Mouse (Mus musculus) small intestine, adult 2 months (tissue): ENCODE measurements around the gene Dysf. TPM values are rescaled to one million over a fixed set of nuclear protein-coding genes. Genes with fewer than 3 reads are reported as not detected.

ENCODE experiments used
- H3K27ac ChIP-seq: fragments of 200-500 bp; 2 replicates; pipeline ENCODE4 v1.5.1; 2012; ENCODE audit warnings: low read depth, low read length, control low read depth, inconsistent platforms; ENCODE audit not compliant: insufficient read depth
- H3K27me3 ChIP-seq: fragments of 200-500 bp; 2 replicates; pipeline ENCODE4 v1.6.1; 2012; ENCODE audit warnings: mild to moderate bottlenecking, moderate library complexity, low read length, inconsistent platforms; ENCODE audit not compliant: control insufficient read depth, insufficient read depth
- H3K36me3 ChIP-seq: fragments of 200-500 bp; 2 replicates; pipeline ENCODE4 v1.6.1; 2012; ENCODE audit warnings: mild to moderate bottlenecking, low read length, control low read depth, inconsistent platforms; ENCODE audit not compliant: control insufficient read depth, insufficient read depth
- H3K4me1 ChIP-seq: fragments of 200-500 bp; 2 replicates; pipeline ENCODE4 v1.6.1; 2012; ENCODE audit warnings: low read length, inconsistent platforms, mixed read lengths; ENCODE audit not compliant: control insufficient read depth, insufficient read depth, insufficient read length
- H3K4me3 ChIP-seq: fragments of 200-500 bp; 2 replicates; pipeline ENCODE4 v1.5.1; 2012; ENCODE audit warnings: low read depth, mild to moderate bottlenecking, control low read depth, inconsistent platforms, low read length, moderate library complexity
- CTCF ChIP-seq: fragments of 200-500 bp; IDR thresholded peaks from 2 replicates; pipeline ENCODE4 v1.5.1; 2012; ENCODE audit warnings: low read depth, mild to moderate bottlenecking, control low read depth, inconsistent platforms, low read length, moderate library complexity, mixed read lengths; ENCODE audit not compliant: insufficient replicate concordance, insufficient read length; ENCODE audit errors: extremely low read depth
- POLR2A ChIP-seq: fragments of 200-500 bp; IDR thresholded peaks from 2 replicates; pipeline ENCODE4 v1.6.1; 2012; ENCODE audit warnings: low read depth, mild to moderate bottlenecking, control low read depth, inconsistent platforms, low read length, moderate library complexity
- WGBS: fragments of 180-500 bp; shearing (Covaris S2); methylation state at CpG from one replicate; pipeline ENCODE4 v1.1.7; 2018; 5-methylcytosine and 5-hydroxymethylcytosine counted together
- polyA plus RNA-seq: library from polyadenylated mRNA; depleted of rRNA; stranded (reverse); fragments of >200 nt; gene quantifications from 2 replicates; pipeline ENCODE4 v1.2.3, GENCODE M21; 2012

The Dysf gene
- polyA plus RNA-seq, 1 experiment = 7.9 TPM

GRCm38 (mm10) chr6:84062541-84062940, 54.2 kb downstream of the Dysf start:
- no peaks in the 10 kb centered on the region for H3K36me3 ChIP-seq
- H3K27ac ChIP-seq = no peak overlapping the region
- no peaks in the 10 kb centered on the region for H3K27me3 ChIP-seq
- no peak overlapping the region for H3K4me3 ChIP-seq
- TF ChIP-seq POLR2A (no peak), CTCF (no peak)
- H3K4me1 ChIP-seq = no peaks in the 10 kb centered on the region
- 27% methylated on average over 5 of the region's 5 CpGs for WGBS

GRCm38 (mm10) chr6:84068236-84068635, 59.8 kb downstream of the Dysf start:
- no peak for TF ChIP-seq CTCF
- TF ChIP-seq POLR2A = no peak
- H3K27ac ChIP-seq = no peak overlapping the region
- 39% methylated on average over 5 of the region's 5 CpGs for WGBS

GRCm38 (mm10) chr6:84070251-84070650, 61.9 kb downstream of the Dysf start:
- no peaks in the 10 kb centered on the region for H3K4me1 ChIP-seq
- no peaks in the 10 kb centered on the region for H3K36me3 ChIP-seq
- no peak overlapping the region for H3K27ac ChIP-seq
- WGBS = 48% methylated on average over 6 of the region's 6 CpGs
- no peak for TF ChIP-seq POLR2A
- no peak for TF ChIP-seq CTCF
- no peak overlapping the region for H3K4me3 ChIP-seq
- no peaks in the 10 kb centered on the region for H3K27me3 ChIP-seq

More at GRCm38 (mm10) chr6:84068236-84068635, 59.8 kb downstream of the Dysf start:
- H3K4me3 ChIP-seq = no peak overlapping the region
- no peaks in the 10 kb centered on the region for H3K27me3 ChIP-seq
- no peaks in the 10 kb centered on the region for H3K36me3 ChIP-seq
- no peaks in the 10 kb centered on the region for H3K4me1 ChIP-seq

DNA sequence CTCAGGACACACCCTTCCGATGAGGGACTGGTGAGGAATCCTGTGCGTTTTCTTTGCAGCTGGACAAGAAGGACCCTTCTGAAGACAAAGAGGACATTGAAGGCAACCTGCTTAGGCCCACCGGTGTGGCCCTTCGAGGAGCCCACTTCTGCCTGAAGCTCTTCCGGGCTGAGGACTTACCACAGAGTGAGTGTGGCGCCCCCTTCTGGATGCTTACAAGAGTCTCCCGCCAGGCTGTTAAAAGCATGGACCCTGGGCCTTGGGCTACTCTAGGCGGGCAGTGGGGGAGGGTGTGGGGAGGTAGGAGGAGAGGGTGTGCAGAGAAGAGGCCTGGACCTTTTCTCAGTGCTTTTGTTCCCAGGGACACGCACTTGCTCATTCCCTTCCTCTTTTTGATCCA, 64.2 kb downstream of the Dysf start:
- Histone ChIP-seq H3K36me3 (no peaks in the 10 kb centered on the region), H3K4me3 (no peak overlapping the region), H3K27ac (no peak overlapping the region), H3K27me3 (no peaks in the 10 kb centered on the region), H3K4me1 (no peaks in the 10 kb centered on the region)
- TF ChIP-seq CTCF (peak; percentile 34; the same call in 1 of the 2 replicates), POLR2A (no peak)
- 63% methylated on average over 9 of the region's 9 CpGs for WGBS

DNA sequence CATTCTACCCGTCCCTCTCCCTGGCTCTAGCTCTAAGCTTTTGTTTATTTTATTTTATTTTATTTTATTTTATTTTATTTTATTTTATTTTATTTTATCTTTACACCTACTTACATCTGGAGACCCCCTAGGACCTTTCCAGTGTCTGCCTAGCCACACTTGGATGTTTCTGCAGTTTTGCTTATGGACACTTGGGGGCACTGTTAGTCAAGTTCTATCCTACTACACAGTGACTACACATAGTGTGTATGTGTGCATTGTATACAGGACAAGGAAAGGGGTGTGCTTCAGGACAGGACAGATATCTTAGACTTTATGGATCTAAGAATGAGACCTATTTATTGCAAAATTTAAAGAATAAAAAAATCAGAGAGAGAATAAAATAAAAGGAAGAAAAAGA, 69.8 kb downstream of the Dysf start:
- TF ChIP-seq POLR2A = no peak
- TF ChIP-seq CTCF = no peak
- H3K36me3 ChIP-seq = no peaks in the 10 kb centered on the region
- no peak overlapping the region for H3K4me3 ChIP-seq
- no peaks in the 10 kb centered on the region for H3K27me3 ChIP-seq
- WGBS = 59% methylated on average over 1 of the region's 1 CpGs
- no peak overlapping the region for H3K27ac ChIP-seq
- no peaks in the 10 kb centered on the region for H3K4me1 ChIP-seq

GRCm38 (mm10) chr6:84080631-84081030, 72.2 kb downstream of the Dysf start:
- H3K36me3 ChIP-seq = no peaks in the 10 kb centered on the region
- no peak for TF ChIP-seq POLR2A
- TF ChIP-seq CTCF = no peak
- H3K27me3 ChIP-seq = no peaks in the 10 kb centered on the region
- H3K27ac ChIP-seq = no peak overlapping the region
- no peak overlapping the region for H3K4me3 ChIP-seq
- H3K4me1 ChIP-seq = no peaks in the 10 kb centered on the region
- 86% methylated on average over 3 of the region's 3 CpGs for WGBS

- TF ChIP-seq CTCF (no peak), POLR2A (no peak)
- Histone ChIP-seq H3K4me3 (no peak overlapping the region), H3K27me3 (no peaks in the 10 kb centered on the region), H3K4me1 (no peaks in the 10 kb centered on the region), H3K27ac (no peak overlapping the region), H3K36me3 (no peaks in the 10 kb centered on the region)
- 71% methylated on average over 10 of the region's 10 CpGs for WGBS
These were observed 76.4 kb downstream of the Dysf start for GRCm38 (mm10) chr6:84084757-84085156.

GRCm38 (mm10) chr6:84093473-84093872, 85.1 kb downstream of the Dysf start:
- Histone ChIP-seq H3K27ac (no peak overlapping the region), H3K4me1 (no peaks in the 10 kb centered on the region), H3K27me3 (no peaks in the 10 kb centered on the region), H3K36me3 (no peaks in the 10 kb centered on the region), H3K4me3 (no peak overlapping the region)
- TF ChIP-seq POLR2A (no peak), CTCF (peak; percentile 48; the same call in 1 of the 2 replicates)
- 9% methylated on average over 4 of the region's 4 CpGs for WGBS
